Mouse (Mus musculus) gastrocnemius, adult 2 months (tissue): Measurements from ENCODE around the gene Plekhg4. TPM values are rescaled to one million over a fixed set of nuclear protein-coding genes. Genes with fewer than 3 reads are reported as not detected.

ENCODE experiments used
- DNase-seq: peaks from one replicate; pipeline ENCODE4 v3.0.0; 2022
- H3K27ac ChIP-seq: fragments of 200-600 bp; 2 replicates; pipeline ENCODE4 v1.8.1; 2022; ENCODE audit warnings: mild to moderate bottlenecking
- H3K4me3 ChIP-seq: fragments of 200-600 bp; 2 replicates; pipeline ENCODE4 v1.8.1; 2022; ENCODE audit warnings: mild to moderate bottlenecking, moderate library complexity
- CTCF ChIP-seq: fragments of 200-600 bp; IDR thresholded peaks from 2 replicates; pipeline ENCODE4 v1.8.1; 2022; ENCODE audit warnings: antibody characterized with exemption, mild to moderate bottlenecking, moderate library complexity
- intact Hi-C: fragments of 180-260 bp; cut with DNase I; formaldehyde crosslinking; loops from one replicate; pipeline ENCODE4 v1.15.1; 2025
- total RNA-seq, 2 experiments: library from RNA; stranded (reverse); gene quantifications; 2 replicates each; pipeline ENCODE4 v1.2.3; 2021

The Plekhg4 gene
- total RNA-seq, 2 experiments from 2014 or later: not detected

- intact Hi-C loops: no loop called here
- Histone ChIP-seq H3K4me3 (no peak overlapping the region; the same call in 1 of the 2 replicates), H3K27ac (peak overlapping the region; percentile 77)
These were observed 16.0 kb downstream of the Plekhg4 start for GRCm38 (mm10) chr8:105389096-105389495.

GRCm38 (mm10) chr8:105393089-105393787 is 20.2 kb downstream of the Plekhg4 start:
- peak; percentile 51 for DNase-seq
- Histone ChIP-seq H3K4me3 (no peak overlapping the region), H3K27ac (peak overlapping the region; percentile 57)
- no peak for TF ChIP-seq CTCF
- intact Hi-C loops: no loop called here

More at GRCm38 (mm10) chr8:105389096-105389495, 16.0 kb downstream of the Plekhg4 start:
- DNase-seq: peak; percentile 61
- TF ChIP-seq CTCF: no peak

DNA sequence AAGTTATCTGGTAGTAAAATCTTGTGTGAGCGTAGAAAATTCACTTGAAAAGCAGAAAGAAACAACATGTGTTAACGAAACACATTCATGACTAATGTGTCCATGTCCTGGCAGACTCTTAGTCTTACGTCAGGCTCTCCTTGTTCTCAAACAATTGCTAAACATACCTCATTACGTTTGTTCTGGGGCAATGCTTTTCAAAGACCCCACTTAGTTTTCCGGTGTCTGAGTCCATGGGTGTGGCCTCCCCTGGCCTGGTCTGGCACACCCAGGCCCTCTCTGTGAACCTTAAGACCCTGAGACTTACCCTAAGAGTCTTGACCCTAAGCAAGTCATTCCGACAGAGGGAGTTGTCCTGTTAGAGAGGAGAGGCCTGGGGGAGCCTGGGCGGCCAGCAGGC is 20.8 kb downstream of the Plekhg4 start:
- peak overlapping the region; percentile 57; the same call in 1 of the 2 replicates for H3K27ac ChIP-seq
- no peak overlapping the region for H3K4me3 ChIP-seq
- TF ChIP-seq CTCF: no peak
- intact Hi-C loops: no loop called here
- DNase-seq: no peak

- peak; percentile 91 for TF ChIP-seq CTCF
- H3K4me3 ChIP-seq: no peak overlapping the region
- peak; percentile 46 for DNase-seq
- intact Hi-C loops: loop anchor here (2.0 kb wide), 1 partner anchor 31 kb away; no protein-coding TSS in a partner anchor
- no peak overlapping the region for H3K27ac ChIP-seq
These were observed 24.7 kb downstream of the Plekhg4 start for GRCm38 (mm10) chr8:105397747-105398146.

DNA sequence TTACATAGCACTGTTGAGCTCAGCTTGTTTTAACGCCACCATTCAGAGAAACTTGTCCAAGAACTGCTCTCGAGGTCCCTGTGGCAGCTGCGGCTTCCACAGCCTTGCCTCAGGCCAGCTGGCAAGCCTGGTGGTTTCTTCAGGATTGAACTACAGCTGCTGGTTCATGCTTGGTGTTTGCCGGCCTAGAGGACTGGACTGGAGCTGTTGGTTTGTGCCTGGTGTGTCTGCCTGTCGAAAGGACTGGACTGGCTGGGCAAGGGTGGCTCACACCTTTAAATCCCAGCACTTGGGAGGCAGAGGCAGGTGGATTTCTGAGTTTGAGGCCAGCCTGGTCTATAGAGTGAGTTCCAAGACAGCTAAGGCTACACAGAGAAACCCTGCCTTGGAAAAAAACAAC is 26.9 kb downstream of the Plekhg4 start:
- no peak for TF ChIP-seq CTCF
- H3K4me3 ChIP-seq: no peak overlapping the region
- no peak for DNase-seq
- intact Hi-C loops: no loop called here
- H3K27ac ChIP-seq: no peak overlapping the region

DNA sequence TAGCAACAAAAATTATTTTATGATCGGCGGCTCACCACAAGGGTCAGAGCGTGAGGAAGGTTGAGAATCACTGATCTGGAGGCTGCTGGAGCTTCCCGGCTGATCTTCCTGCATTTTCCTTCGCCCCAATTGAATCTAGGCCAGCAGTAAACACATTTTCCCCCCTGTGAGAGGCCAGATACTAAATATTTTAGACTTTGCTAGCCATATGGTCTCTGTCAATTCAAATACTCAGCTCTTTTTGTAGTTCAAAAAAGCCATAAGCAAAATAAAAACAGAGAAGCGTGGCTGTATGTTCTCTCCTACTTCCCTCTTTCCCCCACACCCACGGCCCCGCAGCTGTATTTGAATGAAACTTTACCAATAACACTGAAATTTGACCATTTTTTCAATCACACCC is 30.4 kb downstream of the Plekhg4 start:
- no peak overlapping the region for H3K27ac ChIP-seq
- intact Hi-C loops: no loop called here
- DNase-seq: no peak
- no peak overlapping the region for H3K4me3 ChIP-seq
- no peak for TF ChIP-seq CTCF

DNA sequence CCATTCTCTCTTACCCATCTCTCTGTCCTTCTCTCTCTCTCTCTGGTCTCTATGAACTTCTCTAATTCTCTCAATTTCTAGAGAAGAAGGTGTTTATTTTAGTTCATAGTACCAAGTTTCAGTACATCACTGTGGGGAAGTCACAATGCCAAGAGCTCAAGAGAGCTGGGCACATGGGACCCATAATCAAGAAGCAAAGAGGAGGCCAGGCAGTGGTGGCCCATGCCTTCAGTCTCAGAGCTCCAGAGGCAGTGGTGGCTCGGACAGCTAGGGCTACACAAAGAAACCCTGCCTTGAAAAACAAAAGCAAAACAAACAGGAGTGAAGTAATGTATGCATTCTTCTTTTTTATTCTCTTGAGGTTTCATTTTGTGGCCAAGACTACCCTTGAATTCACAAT is 31.4 kb downstream of the Plekhg4 start:
- intact Hi-C loops: no loop called here
- Histone ChIP-seq H3K27ac (no peak overlapping the region), H3K4me3 (no peak overlapping the region)
- TF ChIP-seq CTCF: no peak
- no peak for DNase-seq

DNA sequence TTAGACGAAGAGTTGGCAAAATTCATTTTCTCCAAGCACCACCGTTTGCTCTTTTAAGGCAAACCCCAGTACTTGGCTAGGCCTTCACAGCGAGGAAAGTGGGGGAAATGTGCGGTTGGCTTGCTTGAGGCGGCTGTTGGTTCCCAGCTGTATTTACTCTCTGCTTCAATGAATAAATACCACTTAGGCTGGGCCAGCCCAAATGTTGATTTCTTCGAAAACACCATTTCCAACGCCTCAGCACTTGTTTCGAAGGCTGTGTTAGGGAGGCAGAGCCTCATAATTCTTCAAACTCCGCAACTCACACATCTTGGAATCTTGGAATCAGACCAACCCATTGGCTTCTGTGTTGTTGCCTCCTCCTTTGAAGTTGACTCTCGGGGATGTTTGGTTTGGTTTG is 33.3 kb downstream of the Plekhg4 start:
- intact Hi-C loops: no loop called here
- no peak for DNase-seq
- Histone ChIP-seq H3K4me3 (no peak overlapping the region), H3K27ac (no peak overlapping the region)
- TF ChIP-seq CTCF: no peak

GRCm38 (mm10) chr8:105408331-105408730 is 35.3 kb downstream of the Plekhg4 start:
- DNase-seq: no peak
- intact Hi-C loops: no loop called here
- H3K27ac ChIP-seq: no peak overlapping the region
- H3K4me3 ChIP-seq: no peak overlapping the region
- TF ChIP-seq CTCF: no peak

GRCm38 (mm10) chr8:105409947-105410346 is 36.9 kb downstream of the Plekhg4 start:
- TF ChIP-seq CTCF: peak; percentile 20; the same call in 1 of the 2 replicates
- H3K4me3 ChIP-seq: no peak overlapping the region
- DNase-seq: no peak
- intact Hi-C loops: loop anchor here (5.0 kb wide), 1 partner anchor 42 kb away; no protein-coding TSS in a partner anchor
- H3K27ac ChIP-seq: no peak overlapping the region

DNA sequence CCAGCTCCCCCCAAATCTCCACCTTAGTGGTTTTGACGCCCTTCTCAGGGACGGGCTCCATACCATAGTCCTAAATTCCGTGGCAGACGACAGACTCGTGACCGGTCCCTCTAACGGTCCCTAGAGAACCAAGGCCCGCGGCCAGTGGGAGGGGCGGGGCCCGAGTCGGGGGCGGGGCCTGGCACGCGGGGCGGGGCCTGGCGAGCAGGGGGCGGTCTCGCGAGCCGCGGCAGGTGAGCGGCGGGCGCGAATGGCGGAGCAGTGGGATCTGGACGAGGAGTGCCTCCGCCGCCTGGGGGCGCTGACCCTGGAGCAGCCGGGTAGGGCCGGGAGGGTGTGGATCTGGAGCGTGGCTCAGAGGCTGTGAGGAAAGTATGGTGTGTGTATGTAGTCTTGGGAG is 40.3 kb downstream of the Plekhg4 start, which contains the start of the genes Kctd19 and Lrrc36:
TSS of gene Kctd19 (minus strand) at position 112 of the 400 bp plus-strand sequence.
TSS of gene Lrrc36 (plus strand) at position 181 of the 400 bp plus-strand sequence.
- peak; percentile 80 for DNase-seq
- intact Hi-C loops: loop anchor here (5.0 kb wide), 1 partner anchor 39 kb away; no protein-coding TSS in a partner anchor
- peak within 1 kb of the TSS; percentile 66 for H3K4me3 ChIP-seq
- TF ChIP-seq CTCF: peak; percentile 74
- peak within 1 kb of the TSS; percentile 25; the same call in 1 of the 2 replicates for H3K27ac ChIP-seq

DNA sequence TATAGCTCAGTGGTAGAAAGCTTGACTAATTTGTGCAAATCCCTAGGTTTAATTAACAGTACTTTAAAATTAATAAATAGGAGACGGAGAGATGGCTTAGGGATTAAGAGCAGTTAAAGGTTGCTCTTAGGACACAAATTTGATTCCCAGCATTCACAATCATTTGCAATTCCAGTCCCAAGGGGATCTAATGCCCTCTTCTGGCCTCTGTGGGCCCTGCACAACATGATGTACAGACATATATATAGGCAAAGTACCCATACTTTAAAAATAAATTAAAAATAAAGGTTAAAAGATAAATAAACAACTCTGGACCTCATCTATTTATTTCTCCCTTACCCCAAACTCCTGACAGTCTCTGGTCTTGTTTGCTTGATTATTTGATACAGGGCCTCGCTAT is 45.9 kb downstream of the Plekhg4 start:
- Histone ChIP-seq H3K27ac (no peak overlapping the region), H3K4me3 (no peak overlapping the region)
- no peak for DNase-seq
- intact Hi-C loops: no loop called here
- TF ChIP-seq CTCF: peak; percentile 29

DNA sequence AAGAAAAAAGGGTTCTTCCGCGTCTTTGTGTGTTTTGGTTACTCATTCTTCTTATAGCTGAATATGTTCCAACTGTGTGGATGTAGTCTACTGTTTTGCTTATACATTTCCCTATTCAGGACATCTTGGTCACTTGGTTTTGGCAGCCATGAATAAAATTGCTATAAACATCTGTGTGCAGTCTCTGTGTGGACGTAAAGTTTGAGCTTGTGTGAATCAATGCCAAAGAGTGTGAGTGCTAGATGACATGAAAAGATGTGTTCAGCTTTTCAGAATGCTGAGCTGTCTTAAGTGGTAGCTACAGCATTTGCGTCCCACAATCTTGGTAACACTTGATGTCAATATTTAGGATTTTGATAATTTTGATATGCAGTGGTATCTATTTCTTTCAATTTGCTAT is 46.7 kb downstream of the Plekhg4 start:
- no peak for TF ChIP-seq CTCF
- DNase-seq: no peak
- intact Hi-C loops: no loop called here
- Histone ChIP-seq H3K4me3 (no peak overlapping the region), H3K27ac (no peak overlapping the region)

DNA sequence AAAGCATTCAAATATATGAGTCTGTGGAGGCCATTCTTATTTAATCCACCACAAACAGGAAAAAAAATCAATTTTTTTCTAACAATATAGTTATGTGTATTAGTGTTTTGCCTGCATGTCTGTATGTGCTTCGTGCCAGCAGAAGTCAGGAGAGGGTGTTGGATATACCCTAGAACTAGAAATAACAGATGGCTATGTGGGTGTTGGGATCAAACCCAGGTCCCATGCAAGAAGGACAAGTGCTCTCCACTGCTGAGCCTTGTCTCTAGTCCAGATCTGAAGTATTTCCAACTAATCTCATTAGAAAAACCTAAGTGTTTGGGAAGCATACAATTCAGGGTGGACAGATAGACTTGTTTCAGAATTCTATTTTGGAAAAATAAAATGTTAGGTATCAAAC is 48.9 kb downstream of the Plekhg4 start:
- DNase-seq: no peak
- Histone ChIP-seq H3K27ac (no peak overlapping the region), H3K4me3 (no peak overlapping the region)
- intact Hi-C loops: no loop called here
- no peak for TF ChIP-seq CTCF
